Mouse (Mus musculus): Measurements from ENCODE around the gene Chit1. TPM values are rescaled to one million over a fixed set of nuclear protein-coding genes. Genes with fewer than 3 reads are reported as not detected.

Chit1 gene
- 0.02 TPM for polyA plus RNA-seq (2012; fragmentation: generic; extraction: Trizol)
- long read RNA-seq, experiment 1: 0 reads
- long read RNA-seq, experiment 2: 0 reads

DNA sequence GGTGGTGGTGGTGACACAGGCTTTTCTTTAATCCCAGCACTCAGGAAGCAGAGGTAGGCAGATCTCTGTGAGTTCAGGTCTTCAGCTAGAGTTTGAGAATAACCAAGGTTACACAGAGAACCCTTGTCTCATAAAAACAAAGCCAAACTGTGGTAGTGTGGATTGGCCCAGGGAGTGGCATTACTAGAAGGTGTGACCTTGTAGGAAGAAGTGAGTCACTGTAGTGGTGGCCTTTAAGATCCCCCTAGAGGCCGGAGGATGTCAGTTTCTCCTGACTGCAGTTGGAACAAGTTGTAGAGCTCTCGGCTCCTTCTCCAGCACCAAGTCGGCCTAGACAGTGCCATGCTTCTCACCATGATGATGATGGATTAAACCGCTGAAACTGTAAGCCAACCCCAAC lies at the start of gene Chit1:
Gene Chit1 (plus strand): TSS at position 264 of the 400 bp plus-strand sequence.
- no peak for TF ChIP-seq MYOD1 (IDR thresholded peaks at IDR 0.05; ENCODE audit: control insufficient read depth, insufficient read length, low read depth)
- no peak for TF ChIP-seq FOSL1 (IDR thresholded peaks at IDR 0.05; ENCODE audit: insufficient read depth, low read length, poor library complexity, severe bottlenecking)
- no peak for TF ChIP-seq USF1 (IDR thresholded peaks at IDR 0.05; ENCODE audit: low read depth)
- TF ChIP-seq CTCF (IDR thresholded peaks at IDR 0.05; ENCODE audit: control insufficient read depth, insufficient read depth, insufficient read length): no peak
- no peak for TF ChIP-seq MAX (IDR thresholded peaks at IDR 0.05)
- no peak for TF ChIP-seq MYOG (IDR thresholded peaks at IDR 0.05; ENCODE audit: control insufficient read depth, extremely low read depth, insufficient read length)
- TF ChIP-seq CEBPB (IDR thresholded peaks at IDR 0.05; ENCODE audit: low read depth): no peak
- no peaks in the 10 kb centered on the region for H3K79me3 ChIP-seq (ENCODE audit: low read depth)

DNA sequence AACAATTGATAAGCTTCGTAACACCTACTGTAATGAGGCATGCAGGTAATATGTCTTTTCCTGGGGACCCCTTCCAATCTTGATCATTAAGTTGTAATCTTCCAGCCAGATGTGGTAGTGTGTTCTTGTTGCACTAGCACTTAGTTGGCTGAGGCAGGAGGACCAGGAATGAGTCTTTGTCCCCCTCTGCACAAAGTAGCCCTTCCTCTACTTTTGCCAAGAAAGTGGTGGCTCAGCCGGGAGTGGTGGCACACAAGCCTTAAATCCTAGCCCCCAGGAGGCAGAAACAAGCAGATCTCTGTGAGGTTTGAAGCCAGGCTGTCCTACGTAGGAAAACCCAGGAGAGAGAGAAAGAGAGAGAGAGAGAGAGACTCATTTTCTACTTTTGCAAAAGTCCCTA lies 49.1 kb upstream of the Chit1 start:
- TF ChIP-seq CTCF (IDR thresholded peaks at IDR 0.05; ENCODE audit: control insufficient read depth, insufficient read depth, insufficient read length) (no peak), MYOG (IDR thresholded peaks at IDR 0.05; ENCODE audit: control insufficient read depth, extremely low read depth, insufficient read length) (no peak), FOSL1 (IDR thresholded peaks at IDR 0.05; ENCODE audit: insufficient read depth, low read length, poor library complexity, severe bottlenecking) (no peak), CEBPB (IDR thresholded peaks at IDR 0.05; ENCODE audit: low read depth) (no peak), USF1 (IDR thresholded peaks at IDR 0.05; ENCODE audit: low read depth) (no peak), MAX (IDR thresholded peaks at IDR 0.05) (no peak), MYOD1 (IDR thresholded peaks at IDR 0.05; ENCODE audit: control insufficient read depth, insufficient read length, low read depth) (no peak)
- Histone ChIP-seq H3K27me3 (ENCODE audit: control insufficient read depth, insufficient read depth, insufficient read length) (no peaks in the 10 kb centered on the region), H3K4me3 (ENCODE audit: insufficient read depth, poor library complexity, severe bottlenecking) (no peak overlapping the region)

More for the DNA sequence above, at the start of gene Chit1:
- H3K27me3 ChIP-seq (ENCODE audit: control insufficient read depth, insufficient read depth, insufficient read length): peaks cover 14% of the 10 kb centered on the region
- no peak within 1 kb of the TSS for H3K4me3 ChIP-seq (ENCODE audit: insufficient read depth, poor library complexity, severe bottlenecking)
- no peaks in the 10 kb centered on the region for H3K79me2 ChIP-seq (ENCODE audit: control insufficient read depth, insufficient read depth)
- H3K36me3 ChIP-seq (ENCODE audit: control insufficient read depth, insufficient read depth): no peaks in the 10 kb centered on the region
- no peak within 1 kb of the TSS for H3ac ChIP-seq (ENCODE audit: control insufficient read depth, insufficient read length, low read depth)

DNA sequence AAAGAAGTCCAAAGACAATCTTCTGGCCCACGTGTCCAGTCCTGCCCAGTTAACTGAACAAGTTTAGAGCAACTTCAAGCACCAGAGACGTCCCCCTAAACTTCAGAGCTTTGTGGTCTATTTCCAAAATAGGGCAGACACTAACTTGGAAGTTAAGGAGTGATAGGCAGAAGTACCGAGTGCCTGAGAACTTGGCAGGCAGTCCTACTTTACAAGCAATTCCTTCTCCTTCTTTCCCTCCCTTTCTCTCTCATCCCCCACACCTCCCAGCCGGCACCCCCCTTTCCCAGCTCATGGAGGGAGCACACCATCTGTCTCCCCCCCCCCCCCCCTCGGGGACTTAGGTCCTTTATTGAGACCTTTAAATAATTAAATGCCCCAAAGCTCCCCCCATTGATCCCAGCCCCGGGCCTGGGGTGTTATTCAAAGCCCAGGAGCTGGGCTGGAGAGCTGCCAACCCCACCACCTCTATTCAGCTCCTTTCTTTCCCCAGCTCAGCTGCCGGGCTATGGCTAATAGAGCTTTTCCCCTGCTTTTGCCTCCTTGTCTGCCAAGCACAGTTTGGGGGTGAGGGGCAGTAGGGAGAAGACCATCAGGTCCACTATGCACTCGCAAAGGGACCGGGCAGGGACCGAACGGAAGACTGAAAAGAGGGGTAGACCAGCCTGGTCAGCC lies 48.5 kb upstream of the Chit1 start:
- H3K79me2 ChIP-seq (ENCODE audit: control insufficient read depth, insufficient read depth): no peaks in the 10 kb centered on the region
- H3K27me3 ChIP-seq (ENCODE audit: control insufficient read depth, insufficient read depth, insufficient read length): no peaks in the 10 kb centered on the region
- no peak overlapping the region for H3K4me3 ChIP-seq (ENCODE audit: insufficient read depth, poor library complexity, severe bottlenecking)
- H3ac ChIP-seq (ENCODE audit: control insufficient read depth, insufficient read length, low read depth): no peak overlapping the region
- no peaks in the 10 kb centered on the region for H3K79me3 ChIP-seq (ENCODE audit: low read depth)
- no peaks in the 10 kb centered on the region for H3K36me3 ChIP-seq (ENCODE audit: control insufficient read depth, insufficient read depth)
- TF ChIP-seq MYOG (IDR thresholded peaks at IDR 0.05; ENCODE audit: control insufficient read depth, extremely low read depth, insufficient read length) (no peak), CEBPB (IDR thresholded peaks at IDR 0.05; ENCODE audit: low read depth) (no peak), CTCF (IDR thresholded peaks at IDR 0.05; ENCODE audit: control insufficient read depth, insufficient read depth, insufficient read length) (no peak), MAX (IDR thresholded peaks at IDR 0.05) (no peak), MYOD1 (IDR thresholded peaks at IDR 0.05; ENCODE audit: control insufficient read depth, insufficient read length, low read depth) (no peak), USF1 (IDR thresholded peaks at IDR 0.05; ENCODE audit: low read depth) (no peak), FOSL1 (IDR thresholded peaks at IDR 0.05; ENCODE audit: insufficient read depth, low read length, poor library complexity, severe bottlenecking) (no peak)

More for the DNA sequence above, 49.1 kb upstream of the Chit1 start:
- H3K79me3 ChIP-seq (ENCODE audit: low read depth): no peaks in the 10 kb centered on the region
- H3K79me2 ChIP-seq (ENCODE audit: control insufficient read depth, insufficient read depth): no peaks in the 10 kb centered on the region
- H3ac ChIP-seq (ENCODE audit: control insufficient read depth, insufficient read length, low read depth): no peak overlapping the region
- no peaks in the 10 kb centered on the region for H3K36me3 ChIP-seq (ENCODE audit: control insufficient read depth, insufficient read depth)

DNA sequence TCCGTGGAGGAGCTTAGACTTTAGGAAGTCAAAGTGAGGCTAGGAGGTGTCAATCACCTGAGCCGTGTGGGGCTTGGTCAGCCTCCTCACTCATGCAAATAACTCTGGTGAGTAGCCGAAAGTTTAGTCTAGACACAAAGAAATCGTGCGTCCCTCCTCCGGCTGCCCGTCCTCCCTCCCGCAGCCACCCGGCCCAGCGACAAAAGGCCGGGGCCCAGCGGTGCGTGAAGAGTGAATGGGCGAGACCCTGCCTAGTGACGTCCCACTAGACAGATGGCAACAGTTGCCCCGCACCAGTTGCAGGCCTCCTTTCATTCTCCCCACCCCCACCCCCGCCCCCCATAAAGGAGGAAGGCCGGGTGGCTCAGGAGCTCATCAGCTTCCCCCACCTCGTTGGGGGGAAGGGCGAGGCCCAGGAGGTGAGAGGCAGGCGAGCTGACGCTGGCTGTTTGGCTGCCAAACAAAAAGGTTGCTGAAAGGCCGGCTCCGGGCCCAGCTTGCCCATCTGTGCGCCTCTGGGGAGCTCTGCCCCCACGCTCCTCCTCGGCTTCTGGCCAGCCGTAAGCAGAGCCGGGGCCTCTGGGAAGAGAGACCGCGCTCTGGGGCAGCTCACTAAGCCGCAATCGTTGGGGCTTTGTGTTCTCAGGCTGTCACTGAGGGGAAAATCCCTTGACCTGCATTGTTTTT lies 47.8 kb upstream of the Chit1 start:
- no peak overlapping the region for H3K4me3 ChIP-seq (ENCODE audit: insufficient read depth, poor library complexity, severe bottlenecking)
- no peaks in the 10 kb centered on the region for H3K27me3 ChIP-seq (ENCODE audit: control insufficient read depth, insufficient read depth, insufficient read length)
- no peaks in the 10 kb centered on the region for H3K79me3 ChIP-seq (ENCODE audit: low read depth)
- H3ac ChIP-seq (ENCODE audit: control insufficient read depth, insufficient read length, low read depth): no peak overlapping the region
- H3K36me3 ChIP-seq (ENCODE audit: control insufficient read depth, insufficient read depth): no peaks in the 10 kb centered on the region
- H3K79me2 ChIP-seq (ENCODE audit: control insufficient read depth, insufficient read depth): no peaks in the 10 kb centered on the region
- TF ChIP-seq USF1 (IDR thresholded peaks at IDR 0.05; ENCODE audit: low read depth): no peak
- no peak for TF ChIP-seq MAX (IDR thresholded peaks at IDR 0.05)
- no peak for TF ChIP-seq MYOG (IDR thresholded peaks at IDR 0.05; ENCODE audit: control insufficient read depth, extremely low read depth, insufficient read length)

DNA sequence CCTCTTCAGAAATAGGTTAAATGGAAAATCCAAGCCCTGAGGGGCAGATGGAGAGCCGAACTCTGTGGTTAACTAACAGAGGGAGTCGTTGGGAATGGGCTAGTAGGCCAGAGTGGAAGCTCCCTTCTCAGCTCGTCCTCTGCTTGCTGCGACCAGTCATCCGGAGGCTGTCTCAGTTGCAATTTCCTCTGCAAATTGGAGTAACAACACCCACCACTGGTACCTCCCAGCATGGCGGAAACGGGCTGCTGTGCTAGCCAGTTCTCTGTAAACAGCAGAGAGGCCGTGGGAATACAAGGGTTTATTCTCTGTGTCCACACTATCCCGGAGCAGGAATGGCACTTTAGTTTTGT lies 47.3 kb upstream of the Chit1 start:
- Histone ChIP-seq H3K4me3 (ENCODE audit: insufficient read depth, poor library complexity, severe bottlenecking) (no peak overlapping the region), H3K79me3 (ENCODE audit: low read depth) (no peaks in the 10 kb centered on the region)

More for the DNA sequence above, 47.3 kb upstream of the Chit1 start:
- Histone ChIP-seq H3K79me2 (ENCODE audit: control insufficient read depth, insufficient read depth) (no peaks in the 10 kb centered on the region), H3ac (ENCODE audit: control insufficient read depth, insufficient read length, low read depth) (no peak overlapping the region), H3K36me3 (ENCODE audit: control insufficient read depth, insufficient read depth) (no peaks in the 10 kb centered on the region), H3K27me3 (ENCODE audit: control insufficient read depth, insufficient read depth, insufficient read length) (no peaks in the 10 kb centered on the region)
- TF ChIP-seq USF1 (IDR thresholded peaks at IDR 0.05; ENCODE audit: low read depth) (no peak), FOSL1 (IDR thresholded peaks at IDR 0.05; ENCODE audit: insufficient read depth, low read length, poor library complexity, severe bottlenecking) (no peak), CEBPB (IDR thresholded peaks at IDR 0.05; ENCODE audit: low read depth) (no peak), MYOD1 (IDR thresholded peaks at IDR 0.05; ENCODE audit: control insufficient read depth, insufficient read length, low read depth) (no peak), CTCF (IDR thresholded peaks at IDR 0.05; ENCODE audit: control insufficient read depth, insufficient read depth, insufficient read length) (no peak), MYOG (IDR thresholded peaks at IDR 0.05; ENCODE audit: control insufficient read depth, extremely low read depth, insufficient read length) (no peak), MAX (IDR thresholded peaks at IDR 0.05) (no peak)
